Mouse (Mus musculus): ENCODE data around the gene Acsl6.

Gene Acsl6

GRCm38 (mm10) chr11:54307139-54307816 lies 3.7 kb downstream of the Acsl6 start:
- WGBS = 49% methylated on average over 7 of the region's 7 CpGs

- WGBS = 50% methylated on average over 2 of the region's 2 CpGs
Measured at GRCm38 (mm10) chr11:54310588-54310987, 7.0 kb downstream of the Acsl6 start.

GRCm38 (mm10) chr11:54312021-54312420 lies 8.4 kb downstream of the Acsl6 start:
- 37% methylated on average over 5 of the region's 5 CpGs for WGBS

GRCm38 (mm10) chr11:54312603-54313002 lies 9.0 kb downstream of the Acsl6 start:
- 21% methylated on average over 1 of the region's 1 CpGs for WGBS

- 70% methylated on average over 7 of the region's 7 CpGs for WGBS
Measured at GRCm38 (mm10) chr11:54313391-54314360, 10.1 kb downstream of the Acsl6 start.

GRCm38 (mm10) chr11:54314740-54315139 lies 11.1 kb downstream of the Acsl6 start:
- 62% methylated on average over 3 of the region's 3 CpGs for WGBS

GRCm38 (mm10) chr11:54315336-54315735 lies 11.7 kb downstream of the Acsl6 start:
- WGBS = 83% methylated on average over 5 of the region's 5 CpGs

GRCm38 (mm10) chr11:54317361-54317760 lies 13.8 kb downstream of the Acsl6 start:
- 41% methylated on average over 8 of the region's 8 CpGs for WGBS

GRCm38 (mm10) chr11:54317795-54318194 lies 14.2 kb downstream of the Acsl6 start:
- 49% methylated on average over 3 of the region's 3 CpGs for WGBS

GRCm38 (mm10) chr11:54321802-54322532 lies 18.4 kb downstream of the Acsl6 start:
- WGBS = 70% methylated on average over 5 of the region's 5 CpGs

- WGBS = 59% methylated on average over 10 of the region's 10 CpGs
Measured at GRCm38 (mm10) chr11:54331463-54332183, 28.0 kb downstream of the Acsl6 start.

- 36% methylated on average over 13 of the region's 13 CpGs for WGBS
Measured at GRCm38 (mm10) chr11:54336165-54336707, 32.6 kb downstream of the Acsl6 start.

- 62% methylated on average over 4 of the region's 4 CpGs for WGBS
Measured at GRCm38 (mm10) chr11:54343703-54344102, 40.1 kb downstream of the Acsl6 start.

GRCm38 (mm10) chr11:54351704-54352103 lies 48.1 kb downstream of the Acsl6 start:
- 44% methylated on average over 5 of the region's 5 CpGs for WGBS

GRCm38 (mm10) chr11:54353121-54353576 lies 49.6 kb downstream of the Acsl6 start:
- WGBS = 31% methylated on average over 8 of the region's 8 CpGs

- WGBS = 43% methylated on average over 15 of the region's 15 CpGs
Measured at GRCm38 (mm10) chr11:54354595-54355563, 51.3 kb downstream of the Acsl6 start.

- WGBS = 82% methylated on average over 7 of the region's 7 CpGs
Measured at GRCm38 (mm10) chr11:54355564-54355955, 52.0 kb downstream of the Acsl6 start.

GRCm38 (mm10) chr11:54356676-54357075 lies 53.1 kb downstream of the Acsl6 start:
- WGBS = 65% methylated on average over 4 of the region's 4 CpGs

GRCm38 (mm10) chr11:54390386-54390785 lies 86.8 kb downstream of the Acsl6 start:
- 75% methylated on average over 8 of the region's 8 CpGs for WGBS

- WGBS = 91% methylated on average over 4 of the region's 4 CpGs
Measured at GRCm38 (mm10) chr11:54391326-54391725, 87.7 kb downstream of the Acsl6 start.

Measured in cerebral cortex, adult 2 months (tissue).